Mouse (Mus musculus) spleen, postnatal 4 days (tissue): ENCODE measurements around the gene Smug1.

Experiments used
- DNase-seq, 2 experiments: peaks; one replicate each; pipeline ENCODE4 v3.0.0; 2022; ENCODE audit warnings: low spot score in 2 of 2

The Smug1 gene

DNA sequence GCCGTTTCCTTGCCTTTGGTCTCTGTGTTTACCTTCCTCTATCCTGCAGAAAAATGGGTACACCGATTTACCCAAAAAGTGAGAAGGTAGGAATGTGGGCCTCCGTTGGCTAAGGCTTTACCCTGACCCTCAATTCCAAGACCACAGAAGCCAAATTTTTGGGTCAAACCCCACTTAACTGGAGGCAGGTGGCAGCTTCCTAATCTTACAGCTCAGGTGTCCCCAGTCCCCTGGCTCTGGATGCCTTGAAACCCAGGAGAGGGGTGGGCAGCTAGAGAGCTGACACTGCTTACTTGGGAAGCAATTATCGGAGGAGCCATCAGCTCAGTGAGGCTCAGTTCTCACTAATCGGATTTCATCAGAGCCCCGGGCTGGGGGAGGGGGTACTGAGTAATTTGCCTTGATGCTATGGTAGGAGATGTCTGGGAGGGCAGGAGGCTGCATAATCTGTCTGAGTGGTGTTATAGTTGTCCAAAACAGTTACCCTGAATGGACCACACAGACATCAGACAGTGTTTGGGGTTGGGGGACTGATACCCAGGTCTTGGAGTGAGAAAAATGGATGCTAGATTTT lies at the start of gene Smug1:
Gene Smug1, minus strand, starts transcription at position 51 of the 574 bp plus-strand sequence.
- DNase-seq = no peak

DNA sequence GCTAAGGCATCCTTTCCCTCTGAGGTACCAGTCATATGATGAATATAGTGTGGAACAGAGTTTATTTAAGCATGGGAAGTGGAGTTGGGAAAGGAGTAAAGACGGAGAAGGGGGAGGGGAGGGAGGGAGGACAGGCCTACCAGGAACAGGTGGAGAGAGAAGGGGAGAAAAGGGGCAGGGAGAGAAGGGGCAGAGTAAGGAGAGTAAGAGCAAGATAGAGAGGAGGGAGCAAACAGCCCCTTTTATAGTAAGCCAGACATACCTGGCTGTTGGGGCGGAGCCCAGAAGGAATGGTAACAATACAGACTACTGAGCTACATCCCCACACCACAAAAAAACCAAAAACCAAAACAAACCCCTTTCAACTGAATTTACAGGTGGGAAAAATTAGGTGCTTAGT lies 49.2 kb upstream of the Smug1 start:
- no peak for DNase-seq

DNA sequence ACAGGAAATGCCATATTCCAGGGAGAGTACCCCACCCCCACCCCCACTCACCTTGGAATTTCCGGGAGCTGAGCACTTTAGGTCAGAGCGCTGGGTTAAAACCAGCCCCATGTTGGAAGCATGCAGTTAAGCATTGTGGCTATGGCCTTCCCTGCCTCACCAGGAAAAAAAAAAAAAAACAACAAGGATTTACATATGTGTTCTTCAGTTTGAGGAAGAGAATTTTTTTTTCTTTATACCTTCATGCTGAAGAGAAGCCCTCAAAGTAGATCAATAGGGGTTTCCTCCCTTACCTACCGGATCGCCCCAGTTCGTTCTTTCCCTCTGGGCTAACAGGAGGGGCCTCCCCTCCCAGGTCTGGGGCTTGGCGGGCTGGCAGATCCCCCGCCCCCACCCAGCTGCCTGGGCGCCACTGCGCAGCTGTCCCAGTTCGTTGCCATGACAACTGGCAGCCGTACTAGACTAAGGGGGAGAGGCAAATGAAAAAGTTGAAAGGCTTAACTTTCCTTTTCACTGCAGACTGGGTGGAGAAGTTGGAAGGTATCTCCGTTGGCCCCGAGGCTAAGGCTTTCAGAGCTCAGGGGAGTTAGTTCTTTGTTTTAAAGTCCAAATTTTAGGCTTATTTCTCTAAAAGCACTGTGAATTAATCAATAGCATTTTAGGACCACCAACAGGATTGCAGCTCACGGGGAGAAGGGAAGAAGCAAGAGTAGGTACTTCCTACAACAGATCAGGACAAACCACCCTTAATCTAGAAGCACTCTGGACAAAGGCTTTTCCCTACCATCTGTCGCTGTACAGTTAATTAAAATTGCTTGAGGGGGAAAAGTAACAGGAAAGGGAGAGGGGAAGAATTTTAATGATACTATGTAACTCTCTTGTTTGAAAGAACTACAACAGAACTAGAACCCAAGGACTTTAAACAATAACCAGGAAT lies 48.3 kb upstream of the Smug1 start:
- peak; percentile 67 to 80 for DNase-seq

DNA sequence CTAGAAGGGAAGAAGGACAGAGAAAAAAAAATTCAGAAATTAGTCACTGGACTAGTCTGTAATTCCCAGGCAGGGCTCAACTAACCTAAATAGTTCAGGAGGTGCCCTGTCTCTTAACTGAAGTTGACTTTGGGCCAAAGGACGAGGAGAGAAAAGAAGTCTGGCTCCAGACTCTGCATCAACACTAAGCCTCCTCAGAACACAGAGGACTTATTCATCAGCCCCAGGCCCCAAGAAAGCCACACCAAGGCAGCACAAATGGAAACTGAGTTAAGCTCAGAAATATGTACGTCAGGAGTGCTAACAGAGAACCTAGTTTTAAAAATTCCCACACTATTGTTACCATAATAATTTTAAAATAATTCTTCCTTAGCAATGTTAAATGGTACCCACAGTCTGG lies 47.3 kb upstream of the Smug1 start:
- no peak for DNase-seq

DNA sequence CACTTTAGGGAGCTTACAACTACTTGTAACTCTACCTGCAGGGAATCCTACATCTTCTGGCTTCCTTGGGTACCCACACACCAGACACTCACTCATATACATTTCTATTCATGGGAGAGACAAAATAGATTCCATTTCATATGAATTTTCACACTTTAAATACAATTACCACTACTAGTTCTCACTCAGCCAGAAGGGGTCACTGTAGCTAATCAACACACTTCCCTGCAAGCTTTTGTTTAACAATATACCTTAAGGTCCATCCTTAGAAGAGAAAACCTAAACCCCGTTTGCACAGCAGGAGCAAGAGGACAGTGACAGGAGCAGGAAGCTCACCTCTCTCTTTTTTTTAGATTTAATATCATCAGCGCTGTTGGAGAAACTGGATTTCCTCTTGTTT lies 38.3 kb upstream of the Smug1 start:
- no peak for DNase-seq

DNA sequence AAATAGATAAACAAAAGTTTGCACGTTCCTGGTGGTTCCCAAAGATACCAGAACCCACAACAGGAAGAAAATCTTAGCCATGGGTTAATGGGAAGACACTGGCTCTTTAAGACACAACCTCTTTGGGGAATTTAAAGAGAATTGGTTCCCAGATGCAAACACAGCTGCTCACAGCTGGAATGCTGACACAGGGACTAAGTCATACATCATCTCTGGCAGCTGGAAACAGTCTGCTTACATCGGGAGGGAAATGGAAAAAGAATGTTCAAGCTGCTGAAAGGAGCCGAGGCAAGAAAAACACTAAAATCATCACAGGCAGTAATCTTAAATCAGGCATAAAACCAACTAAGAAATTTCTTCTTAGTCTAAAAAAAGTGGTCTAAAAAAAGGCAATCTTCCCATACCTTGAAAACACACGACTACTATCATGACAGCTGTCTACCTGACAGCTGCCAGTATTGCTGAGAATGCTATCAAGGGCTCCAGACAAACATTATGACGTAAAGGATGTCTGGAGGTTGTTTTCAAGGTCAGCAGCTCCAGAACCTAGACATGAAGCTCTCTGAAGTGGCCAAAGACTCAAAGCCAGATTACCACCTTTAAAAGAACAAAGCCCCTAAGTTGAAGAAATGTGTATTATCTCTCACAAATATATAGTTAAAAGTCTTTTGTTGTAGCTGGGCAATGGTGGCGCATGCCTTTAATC lies 35.3 kb upstream of the Smug1 start:
- no peak for DNase-seq

DNA sequence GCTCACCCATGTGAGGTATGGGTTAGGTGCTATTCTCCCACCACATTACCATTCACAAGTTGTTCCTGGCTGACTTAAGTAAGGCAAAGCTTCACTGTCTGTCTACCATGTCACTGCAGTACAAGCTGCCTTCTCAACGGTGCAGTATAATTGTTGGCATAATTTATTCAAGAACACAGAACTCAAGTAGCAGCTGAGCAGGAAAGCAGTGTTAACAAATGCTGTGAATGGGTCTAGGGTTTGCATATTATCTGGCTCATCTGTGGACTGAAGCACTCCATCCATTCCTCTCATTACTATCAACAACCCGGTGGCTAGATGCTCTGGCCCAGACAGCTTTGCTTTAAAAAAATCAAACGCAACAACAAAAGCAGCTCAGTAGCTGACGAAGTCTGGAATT lies 30.9 kb upstream of the Smug1 start:
- no peak for DNase-seq

DNA sequence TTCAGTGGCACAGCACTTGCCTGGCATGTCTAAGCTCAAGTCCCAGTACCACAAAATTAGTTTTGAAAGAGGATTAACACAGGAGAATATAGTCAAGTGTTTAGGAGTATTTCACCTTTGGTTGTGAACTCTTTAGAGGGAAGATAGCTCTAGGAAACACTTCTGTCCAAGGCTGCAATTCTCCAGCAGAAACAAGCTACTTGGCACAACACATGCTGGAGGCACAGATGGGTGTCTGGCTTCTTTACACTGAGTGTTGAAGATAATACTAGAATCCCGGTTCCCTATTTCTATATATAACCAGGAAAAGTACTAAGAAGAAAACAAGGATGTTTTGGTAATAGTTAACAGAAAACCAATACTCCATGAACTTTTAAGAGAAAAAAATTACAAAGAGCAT lies 29.9 kb upstream of the Smug1 start:
- DNase-seq = no peak

DNA sequence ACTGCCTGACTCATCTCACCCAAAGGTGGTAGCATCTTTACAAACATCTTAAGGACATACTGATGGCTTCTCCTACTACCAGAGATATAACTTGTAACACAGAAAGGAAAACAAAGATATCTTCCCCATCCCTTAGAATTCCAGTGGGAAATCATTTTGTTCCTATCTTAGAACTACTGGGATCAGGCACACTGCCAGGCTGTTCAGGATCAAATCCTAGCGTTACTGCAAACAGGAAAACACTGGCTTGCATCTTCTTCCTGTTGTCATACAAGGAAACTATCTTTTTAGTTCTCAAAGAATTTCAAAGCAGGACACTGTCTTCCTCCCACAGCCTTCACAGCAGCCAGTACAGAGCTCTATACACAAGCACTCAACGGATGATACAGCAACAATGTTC lies 26.7 kb upstream of the Smug1 start:
- no peak for DNase-seq

DNA sequence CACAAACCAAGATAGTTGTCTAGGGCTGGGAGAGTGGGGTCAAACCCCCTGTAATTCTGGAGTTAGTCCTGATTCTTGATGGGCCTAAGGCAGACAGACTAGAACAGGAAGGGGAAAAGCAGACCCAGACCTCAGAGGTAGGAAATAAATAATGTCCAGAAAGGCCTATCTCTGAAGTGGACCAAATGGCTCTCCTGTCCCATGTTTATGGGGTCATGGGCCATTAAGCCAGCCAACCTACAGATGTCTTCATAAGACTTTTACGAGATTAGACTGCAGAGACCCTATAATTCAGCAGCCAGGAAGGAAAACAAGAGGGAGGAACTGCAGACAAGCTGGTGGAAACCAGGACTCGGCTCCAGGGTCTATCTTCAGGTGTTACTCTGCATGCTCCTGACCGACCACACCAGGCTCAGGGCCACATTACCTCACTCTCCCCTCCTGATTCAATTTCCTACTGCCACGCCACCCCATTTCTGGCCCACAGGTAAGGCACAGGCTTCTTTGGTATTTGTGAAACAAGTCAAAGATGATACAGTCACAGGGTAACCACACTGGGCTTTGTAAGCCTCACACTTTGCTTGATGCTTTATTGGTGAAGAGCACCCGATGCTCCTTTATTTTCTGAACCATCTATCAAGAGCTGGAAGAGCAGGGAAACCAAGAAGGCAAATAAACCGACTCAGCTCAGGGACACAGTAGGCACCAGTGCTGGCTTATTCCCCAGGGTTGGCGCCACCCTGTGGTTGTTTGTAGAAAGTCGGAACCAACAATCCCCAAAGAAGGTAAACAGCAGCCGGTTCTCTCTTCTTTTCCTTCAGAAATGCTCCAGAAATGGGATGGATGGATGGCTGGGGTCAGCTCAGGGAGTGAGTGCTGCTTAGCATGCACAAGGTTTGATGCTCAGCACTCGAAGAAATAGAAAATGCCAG lies 23.9 kb upstream of the Smug1 start:
- peak; percentile 39 to 80 for DNase-seq

DNA sequence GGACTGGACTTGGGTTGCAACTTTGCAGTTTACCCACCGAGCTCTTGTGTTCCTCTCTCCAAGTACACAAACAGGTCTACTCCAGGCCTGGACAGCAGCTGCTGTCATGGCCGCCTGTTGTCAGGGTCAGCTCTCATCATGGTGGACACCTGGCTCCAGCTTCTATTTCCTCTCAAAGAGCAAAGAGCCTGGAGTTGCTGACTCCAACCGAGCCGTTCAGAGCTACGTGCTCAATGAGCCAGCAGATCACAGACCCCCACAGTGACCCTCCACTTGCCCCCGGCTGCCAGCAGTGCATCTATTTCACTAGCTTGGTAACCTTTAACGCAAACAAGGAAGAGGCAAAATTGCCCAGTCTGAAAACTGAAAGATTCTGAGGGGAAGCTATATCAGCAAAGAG lies 23.2 kb upstream of the Smug1 start:
- no peak for DNase-seq

DNA sequence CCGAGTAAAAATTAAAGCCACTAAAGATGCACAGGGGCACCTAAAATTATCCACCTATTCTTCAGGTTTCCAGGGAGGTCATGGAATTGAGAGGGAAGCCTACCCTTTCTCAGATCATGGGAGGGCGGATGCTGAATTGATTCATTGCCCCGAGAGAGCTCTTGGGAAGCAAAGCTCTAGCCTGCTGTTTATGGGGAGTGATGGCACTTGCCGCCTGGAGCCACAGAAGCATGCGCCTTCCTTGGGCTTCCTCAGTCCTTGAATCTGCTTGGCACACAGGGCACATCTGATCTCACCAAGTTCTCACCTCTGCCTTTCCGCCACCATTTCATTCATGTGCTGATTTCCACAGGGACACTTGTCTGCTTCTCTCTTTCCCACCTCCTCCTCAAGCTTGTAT lies 20.9 kb upstream of the Smug1 start:
- DNase-seq = no peak

DNA sequence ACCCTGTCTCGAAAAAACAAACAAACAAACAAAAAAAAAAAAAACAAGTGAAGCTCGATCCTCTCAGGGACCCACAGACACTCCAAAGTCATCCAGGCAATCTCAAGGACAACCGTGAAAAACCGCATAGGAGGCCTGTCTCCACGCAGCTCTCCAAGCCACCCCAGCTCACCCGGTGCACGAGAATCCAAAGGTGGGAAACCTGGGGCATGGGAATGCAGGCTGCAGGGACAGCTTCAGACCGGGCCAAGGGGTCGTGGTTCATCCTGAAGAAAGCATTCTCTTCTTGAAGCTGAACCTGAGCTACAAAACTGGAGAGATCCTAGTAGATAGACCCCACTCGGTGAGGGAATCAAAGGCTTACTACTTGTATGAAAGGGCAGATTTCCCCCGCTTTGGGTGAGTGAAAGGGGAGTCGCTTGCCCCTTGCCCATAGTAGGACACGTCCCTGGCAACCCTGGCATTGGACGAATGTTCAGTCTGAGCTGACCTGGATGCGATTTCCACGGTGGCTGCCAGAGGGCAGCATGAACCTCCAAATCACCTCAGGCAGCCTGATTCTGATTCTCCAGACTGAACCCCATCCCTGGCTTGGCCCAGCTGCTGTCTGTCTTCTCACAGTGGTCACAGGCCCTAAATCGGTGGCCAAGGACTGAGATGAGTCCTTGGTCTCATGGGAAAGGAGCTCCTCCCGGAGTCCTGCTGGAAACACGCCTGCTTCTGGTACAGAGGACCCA lies 18.7 kb upstream of the Smug1 start:
- peak in 1 of 2 experiments; percentile 41 for DNase-seq

DNA sequence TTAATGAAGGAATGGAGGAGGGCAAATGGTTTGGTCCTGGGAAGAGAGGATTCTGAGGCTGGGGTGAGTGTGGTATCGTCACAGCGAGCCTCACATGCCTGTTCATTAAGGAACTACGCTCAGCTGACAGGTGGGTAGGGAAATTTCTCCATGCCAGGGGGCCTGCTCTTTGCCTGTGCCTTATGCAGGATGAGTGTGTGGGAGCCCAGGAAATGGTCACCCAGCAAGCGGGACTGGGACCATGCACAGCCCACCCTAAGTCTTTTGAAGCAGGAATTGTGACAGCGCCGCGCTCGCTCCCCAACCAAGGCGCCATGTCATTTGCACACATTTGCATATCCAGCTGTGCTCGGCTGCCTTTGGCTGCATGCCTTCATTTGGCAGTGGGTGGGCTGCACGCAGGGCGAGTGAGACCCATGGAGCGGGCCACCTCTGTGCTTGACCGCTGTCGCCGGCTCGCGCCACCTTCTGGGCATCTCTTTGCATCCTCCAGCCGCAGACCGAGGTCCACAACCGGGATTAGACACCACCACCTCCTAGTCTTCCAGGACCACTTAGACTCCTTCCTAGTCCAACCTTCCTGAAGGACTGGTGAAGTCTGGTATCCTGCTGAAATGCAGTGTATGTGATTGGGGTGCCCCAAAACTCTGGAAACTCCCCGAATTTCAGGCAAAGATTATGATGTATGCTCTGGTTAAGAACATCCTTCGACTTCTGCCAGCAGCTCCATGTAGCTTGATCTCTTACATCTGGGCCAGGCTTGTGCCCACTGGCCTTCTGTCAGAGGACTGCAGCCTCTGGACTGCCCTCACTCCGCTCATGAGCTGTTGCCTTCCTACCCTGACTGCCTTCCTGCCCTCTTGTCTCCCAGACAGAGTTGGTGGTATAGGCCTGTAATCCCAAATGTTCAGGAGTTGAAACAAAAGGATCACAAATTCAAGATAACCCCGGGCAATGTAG lies 17.0 kb upstream of the Smug1 start:
- DNase-seq = no peak

DNA sequence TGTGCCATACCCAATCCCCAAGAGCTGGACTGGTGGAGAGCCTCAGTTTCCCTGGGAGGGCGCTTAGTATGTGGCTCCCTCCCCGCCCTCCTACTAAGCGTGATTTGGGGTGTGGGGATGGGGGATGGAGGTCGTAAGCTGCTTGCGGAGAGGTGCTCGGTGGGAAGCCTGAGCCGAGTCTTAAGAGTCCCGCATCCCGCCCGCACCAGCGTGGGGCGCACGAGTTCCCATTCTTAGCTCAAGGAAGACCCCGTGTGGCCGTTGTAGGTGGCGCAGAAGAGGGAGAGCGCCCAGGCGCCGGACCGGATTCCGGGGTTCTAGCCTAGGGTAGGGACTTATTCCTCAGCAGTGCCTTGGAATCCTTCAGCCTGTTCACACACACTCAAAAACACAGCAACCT lies 16.2 kb upstream of the Smug1 start:
- peak; percentile 63 to 81 for DNase-seq

DNA sequence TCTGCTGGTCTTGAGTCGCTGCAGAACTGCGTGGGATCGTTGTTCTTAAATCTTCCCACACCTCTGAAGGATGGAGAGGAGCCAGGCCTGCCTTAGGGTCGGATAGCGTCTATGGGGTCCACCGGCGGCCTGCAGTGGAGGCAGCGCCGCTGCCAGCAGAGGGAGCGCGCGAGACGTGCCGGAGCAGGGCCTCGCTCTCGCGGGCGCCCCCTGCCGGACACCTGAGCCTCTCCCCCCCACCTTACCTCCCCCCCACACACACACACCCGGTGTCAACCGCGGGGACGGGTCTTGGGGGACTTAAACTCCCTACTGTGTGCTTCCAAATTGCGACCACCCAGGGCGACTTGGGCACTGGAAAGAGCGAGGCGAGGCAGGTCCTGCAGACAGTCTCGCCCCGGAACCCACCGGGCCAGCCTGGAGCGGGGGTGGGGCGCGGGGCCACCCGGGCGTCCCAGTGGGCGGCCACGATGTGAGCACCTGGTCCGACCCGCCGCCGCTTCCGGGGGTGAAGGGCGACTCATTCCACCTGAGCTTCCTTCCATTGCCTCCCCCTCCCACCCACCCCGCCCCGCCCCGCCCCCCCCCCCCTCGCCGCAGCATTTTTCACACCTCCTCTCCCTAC lies 15.4 kb upstream of the Smug1 start:
- peak; percentile 82 to 97 for DNase-seq

DNA sequence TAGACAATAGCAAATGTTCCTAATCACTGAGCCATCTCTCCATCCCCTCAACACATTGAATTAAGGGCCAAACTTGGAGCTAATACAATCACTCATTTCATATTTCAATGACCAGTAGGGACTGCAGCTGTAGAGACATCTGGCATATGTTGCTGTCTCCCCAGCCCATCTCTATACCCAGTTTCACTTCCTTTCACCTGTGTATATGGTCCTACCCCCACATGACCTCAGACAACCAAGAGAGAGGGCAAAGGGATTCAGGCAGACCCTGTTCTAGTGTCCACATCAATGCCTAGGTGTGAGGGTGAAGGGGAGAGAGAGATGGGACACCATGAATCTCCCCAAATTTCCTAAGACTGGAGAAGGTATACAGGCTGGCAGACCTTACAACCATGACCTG lies 13.5 kb upstream of the Smug1 start:
- DNase-seq = no peak

DNA sequence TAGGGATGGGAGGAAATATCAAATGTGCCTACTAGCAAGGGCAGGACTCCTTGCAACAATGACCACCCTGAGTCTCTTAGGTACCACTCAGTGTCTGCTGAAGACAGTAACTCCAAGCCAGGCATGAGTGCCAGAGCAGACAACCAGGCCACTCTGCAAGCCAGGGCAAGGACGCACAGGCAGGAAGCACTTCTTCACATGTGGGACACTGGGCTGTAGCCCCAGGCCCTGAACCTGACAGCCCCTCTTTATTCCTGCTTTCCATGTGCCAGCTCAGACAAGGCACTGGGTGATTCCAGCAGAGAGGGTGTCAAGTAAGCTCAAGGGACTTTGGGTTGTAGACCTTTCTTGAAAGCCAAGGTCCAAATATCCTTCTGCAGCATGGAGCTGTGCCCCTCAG lies 11.9 kb upstream of the Smug1 start:
- DNase-seq = no peak

DNA sequence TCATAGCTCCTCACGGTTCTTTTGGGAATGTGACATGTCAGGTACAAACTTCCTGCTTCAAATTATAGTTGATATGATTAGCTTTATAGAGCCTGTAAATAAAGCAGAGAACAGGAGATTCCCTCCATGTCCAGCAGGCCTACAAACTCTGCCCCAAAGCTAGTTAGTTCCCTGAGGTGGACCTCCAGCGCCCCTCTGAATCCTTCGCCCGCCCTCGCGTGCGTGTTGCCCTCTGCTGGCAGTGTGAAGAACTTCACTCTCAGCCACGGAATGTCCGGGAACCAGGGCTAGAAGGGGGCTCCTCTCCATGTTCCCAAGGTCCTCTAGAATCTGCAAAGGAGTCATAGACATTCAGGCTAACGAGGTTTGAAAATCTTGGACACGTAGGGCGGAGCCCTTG lies 11.2 kb upstream of the Smug1 start:
- DNase-seq = peak; percentile 44 to 80
